Mouse (Mus musculus) regulatory T cell (primary cell): ENCODE measurements around the gene Mia.

Experiments
- in situ Hi-C: fragments of 300-600 bp; cut with MboI, MseI; formaldehyde crosslinking; loops from one replicate; pipeline ENCODE4 v1.15.1; 2025; ENCODE audit warnings: high pct_unique_total_duplicates

The Mia gene

DNA sequence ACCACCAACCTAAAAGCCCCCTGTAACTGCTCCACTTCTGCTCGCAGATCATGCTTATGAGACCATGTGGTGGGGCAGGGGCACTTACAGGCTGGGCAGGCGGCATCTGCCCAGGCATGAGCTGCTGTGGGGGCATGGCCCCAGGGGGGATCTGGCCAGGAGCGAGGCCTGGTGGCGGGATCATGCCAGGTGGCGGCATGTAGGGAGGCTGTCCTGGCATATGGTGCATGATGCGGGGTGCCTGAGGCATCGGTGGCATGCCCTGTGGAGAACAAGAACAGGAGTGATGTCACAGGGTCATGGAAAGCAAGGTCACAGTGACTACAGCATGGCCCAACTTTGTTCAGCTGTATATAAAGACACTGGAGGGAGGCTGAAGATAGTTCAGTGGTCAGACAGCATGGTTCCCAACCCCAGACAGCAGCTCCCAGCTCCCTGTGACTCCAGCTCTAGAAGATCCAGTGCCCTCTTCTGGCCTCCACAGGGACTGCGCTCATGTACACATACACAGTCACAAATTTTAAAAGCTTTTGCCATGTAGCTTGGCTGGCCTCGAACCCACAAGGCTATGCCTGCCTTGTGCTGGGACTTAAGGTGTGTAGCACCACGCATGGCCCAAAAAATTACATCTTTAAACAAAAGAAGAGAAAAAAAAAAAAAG lies 8.4 kb upstream of the Mia start:
- in situ Hi-C loops, result loop anchor here (25.0 kb wide), 2 partner anchors 1502 to 1927 kb away; partner anchors contain the start of genes B9d2, Cic, Erf and Tgfb1

DNA sequence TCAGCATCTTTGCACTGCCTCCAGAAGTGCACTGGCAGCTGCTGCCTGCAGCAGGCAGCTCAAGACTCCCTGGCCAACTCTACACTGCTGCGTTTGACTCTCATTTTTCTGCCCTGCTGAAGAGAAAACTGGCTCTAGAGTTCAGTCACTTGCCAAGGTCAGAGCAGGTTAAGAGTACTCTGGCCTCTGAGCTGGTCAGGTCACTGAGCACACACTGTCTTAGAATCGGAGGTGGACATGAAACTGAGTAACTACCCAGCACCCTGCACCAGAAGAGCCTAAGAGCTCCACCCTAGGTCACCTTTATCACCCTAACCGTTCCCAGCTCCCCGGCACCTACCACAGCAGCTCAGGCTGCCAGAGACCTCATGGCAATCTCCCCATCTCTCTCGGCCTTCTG lies 5.0 kb upstream of the Mia start:
- in situ Hi-C loops, result loop anchor here (25.0 kb wide), 2 partner anchors 1499 to 1924 kb away; partner anchors contain the start of genes B9d2, Cic, Erf and Tgfb1

DNA sequence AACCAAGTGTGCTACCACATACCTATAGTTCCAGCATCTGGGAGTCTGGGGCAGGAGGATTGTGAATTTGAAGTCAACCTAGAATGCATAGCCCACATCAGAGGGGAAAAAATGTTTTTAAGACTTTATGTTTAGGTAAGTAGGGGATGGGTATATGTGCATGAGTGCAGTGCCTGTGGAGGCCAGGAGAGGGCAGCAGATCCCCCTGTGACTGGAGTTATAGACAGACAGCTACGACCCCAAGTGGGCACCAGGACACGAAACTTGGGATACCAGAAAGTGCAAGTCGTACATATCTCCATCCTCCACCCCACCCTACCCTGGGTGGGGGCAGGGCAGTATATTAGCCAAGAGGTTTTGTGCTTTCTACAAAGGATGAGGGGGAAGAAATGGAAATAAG lies 4.0 kb upstream of the Mia start:
- in situ Hi-C loops, result loop anchor here (25.0 kb wide), 2 partner anchors 1498 to 1923 kb away; partner anchors contain the start of genes B9d2, Cic, Erf and Tgfb1

DNA sequence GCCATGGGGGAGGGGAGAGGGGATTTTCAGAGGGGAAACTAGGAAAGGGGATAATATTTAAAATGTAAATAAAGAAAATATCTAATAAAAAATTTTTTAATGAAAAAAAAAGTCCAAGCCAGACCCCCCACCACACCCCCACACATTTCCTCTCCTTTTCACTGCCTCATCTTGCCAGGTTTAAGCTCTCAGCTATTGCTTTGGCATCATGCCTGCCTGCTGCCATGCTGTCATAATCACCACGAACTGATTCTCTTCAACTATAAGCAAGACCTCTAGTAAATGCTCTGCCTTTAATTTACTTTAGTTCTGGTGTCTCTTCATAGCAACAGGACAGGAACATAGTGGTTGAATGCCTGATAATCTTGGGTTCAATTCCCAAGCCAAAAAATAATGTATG lies 1.5 kb upstream of the Mia start:
- in situ Hi-C loops, result loop anchor here (25.0 kb wide), 2 partner anchors 1495 to 1920 kb away; partner anchors contain the start of genes B9d2, Cic, Erf and Tgfb1

DNA sequence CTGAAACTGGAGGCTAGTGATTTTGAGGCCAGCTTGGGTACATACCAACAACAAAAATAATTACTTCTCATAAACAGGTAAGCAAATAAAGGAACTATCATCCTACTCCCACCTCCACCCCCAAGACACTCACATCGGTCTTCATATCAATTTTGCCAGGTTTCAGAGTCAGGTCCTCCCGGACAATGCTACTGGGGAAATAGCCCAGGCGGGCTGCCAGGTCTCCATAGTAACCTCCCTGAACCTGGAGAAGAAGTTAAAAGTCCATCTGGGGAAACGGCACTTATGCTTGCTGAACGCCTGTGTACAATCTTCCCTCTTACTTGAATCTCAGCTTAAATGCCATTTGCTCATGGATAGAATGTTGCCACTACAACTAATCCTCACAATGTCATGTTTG lies 921 bp downstream of the Mia start:
- in situ Hi-C loops, result loop anchor here (25.0 kb wide), 2 partner anchors 1493 to 1918 kb away; partner anchors contain the start of genes B9d2, Cic, Erf and Tgfb1

DNA sequence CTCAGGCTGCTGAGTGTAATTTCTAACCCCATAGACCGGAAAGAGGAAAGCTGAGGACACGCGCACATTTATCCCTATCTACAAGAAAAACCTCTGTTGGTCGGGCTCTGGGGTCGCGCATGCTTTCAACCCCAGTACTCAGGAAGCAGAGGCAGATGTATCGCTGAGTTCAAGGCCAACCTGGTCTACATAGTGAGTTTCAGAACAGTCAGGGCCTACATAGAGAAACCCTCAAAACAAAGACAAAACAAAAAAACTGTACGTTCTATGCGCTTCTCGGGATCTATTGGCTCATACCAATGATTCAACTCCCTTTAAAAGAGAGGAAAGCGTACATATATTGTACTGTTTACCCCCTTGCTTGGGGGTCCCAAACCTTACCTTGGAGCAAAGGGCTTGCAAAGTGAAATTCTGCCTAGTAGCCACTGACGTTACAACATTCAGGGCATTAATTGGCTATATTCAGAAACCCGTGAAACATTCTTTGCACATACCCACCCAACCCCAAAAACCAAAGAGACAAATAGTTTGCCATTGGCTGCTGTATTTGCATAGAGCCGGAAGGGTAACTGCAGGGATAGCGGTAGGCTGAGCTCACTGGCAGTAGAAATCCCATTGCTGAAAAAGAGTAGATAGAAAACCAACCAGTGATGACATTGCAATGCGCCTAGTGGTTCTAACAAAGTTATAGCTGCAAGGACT lies 1.6 kb downstream of the Mia start:
- in situ Hi-C loops, result loop anchor here (25.0 kb wide), 2 partner anchors 1492 to 1917 kb away; partner anchors contain the start of genes B9d2, Cic, Erf and Tgfb1

DNA sequence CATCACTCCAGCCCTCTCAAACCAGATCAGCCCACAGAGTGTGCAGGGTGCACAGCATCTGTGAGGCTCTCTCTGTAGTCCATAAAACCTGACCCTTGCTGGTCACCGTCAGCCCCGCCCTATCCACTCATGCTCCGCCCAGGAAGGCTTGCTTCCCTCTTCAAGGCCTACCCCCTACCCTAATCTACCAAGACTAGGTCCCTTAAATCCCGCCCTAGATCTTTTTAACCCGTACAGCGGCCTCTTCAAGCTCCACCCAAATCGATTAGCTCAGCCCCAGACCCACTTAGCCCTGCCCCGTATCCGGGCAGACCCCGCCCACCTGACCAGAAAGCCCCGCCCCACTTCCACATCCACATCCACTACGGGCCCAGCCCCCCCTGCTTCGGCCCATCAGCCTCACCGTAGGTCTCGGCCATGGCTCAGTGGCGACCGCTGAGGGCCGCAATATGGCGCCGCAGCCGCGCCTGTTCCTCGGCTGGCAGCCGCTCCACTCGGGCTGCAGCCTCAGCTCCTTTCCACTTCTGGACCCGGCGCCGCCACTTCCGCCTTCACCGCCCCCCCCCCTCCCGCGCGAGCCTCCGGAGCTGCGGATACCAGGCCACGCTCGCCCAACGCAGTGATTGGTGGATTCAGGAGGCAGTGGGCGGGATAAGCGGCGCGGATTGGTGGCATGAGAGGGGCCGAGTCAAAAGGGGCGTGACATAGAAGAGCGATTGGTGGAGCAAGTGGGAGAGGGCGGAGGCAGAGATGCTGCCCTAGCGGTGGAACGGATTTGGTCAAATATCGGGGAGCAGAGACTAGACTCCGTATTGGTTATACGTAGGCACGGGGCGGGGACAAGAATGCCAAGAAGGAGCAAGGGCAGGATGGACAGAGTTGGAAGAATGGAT lies 2.4 kb downstream of the Mia start, which contains the start of gene Rab4b:
Rab4b (minus strand) TSS at position 573 of the 893 bp plus-strand sequence.
- in situ Hi-C loops, result loop anchor here (25.0 kb wide), 2 partner anchors 1491 to 1916 kb away; partner anchors contain the start of genes B9d2, Cic, Erf and Tgfb1

DNA sequence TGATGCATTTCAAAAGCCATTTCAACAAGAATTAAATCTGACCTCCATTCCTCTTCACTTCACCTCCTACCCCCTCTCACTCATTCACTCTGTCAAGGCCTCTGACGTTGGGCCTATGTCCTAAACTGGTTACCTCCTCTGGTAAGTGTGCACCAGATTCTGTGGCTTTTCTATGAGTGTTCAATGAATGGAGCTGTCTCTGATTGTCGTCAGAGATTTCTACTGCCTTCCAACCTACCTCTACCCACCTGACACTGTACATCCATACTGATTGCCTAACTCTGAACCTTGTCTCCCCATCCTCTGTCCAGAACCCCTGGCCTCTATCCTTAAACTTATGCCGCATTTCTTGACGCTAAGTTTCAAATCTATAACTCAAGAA lies 3.0 kb downstream of the Mia start:
- in situ Hi-C loops, result loop anchor here (25.0 kb wide), 2 partner anchors 1491 to 1916 kb away; partner anchors contain the start of genes B9d2, Cic, Erf and Tgfb1

DNA sequence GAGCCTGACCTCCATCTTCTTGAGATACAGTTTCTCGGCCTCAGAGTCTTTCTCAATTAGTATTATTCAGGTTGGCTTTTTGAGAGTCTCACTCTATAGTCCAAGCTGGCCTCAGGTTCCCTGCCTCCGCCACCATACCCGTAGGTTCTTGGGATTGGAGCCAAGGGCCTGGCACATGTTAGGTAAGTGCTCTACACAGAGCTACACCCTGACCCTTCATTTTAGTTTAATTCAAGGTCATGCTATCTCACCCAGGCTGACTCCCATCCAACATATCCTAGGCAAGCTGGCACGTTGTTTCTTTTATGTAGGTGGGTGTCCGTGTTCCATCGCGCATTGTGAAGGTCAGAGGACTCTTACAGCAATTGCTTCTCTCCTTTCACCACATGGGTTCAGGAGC lies 6.1 kb downstream of the Mia start:
- in situ Hi-C loops, result loop anchor here (25.0 kb wide), 2 partner anchors 1488 to 1913 kb away; partner anchors contain the start of genes B9d2, Cic, Erf and Tgfb1

DNA sequence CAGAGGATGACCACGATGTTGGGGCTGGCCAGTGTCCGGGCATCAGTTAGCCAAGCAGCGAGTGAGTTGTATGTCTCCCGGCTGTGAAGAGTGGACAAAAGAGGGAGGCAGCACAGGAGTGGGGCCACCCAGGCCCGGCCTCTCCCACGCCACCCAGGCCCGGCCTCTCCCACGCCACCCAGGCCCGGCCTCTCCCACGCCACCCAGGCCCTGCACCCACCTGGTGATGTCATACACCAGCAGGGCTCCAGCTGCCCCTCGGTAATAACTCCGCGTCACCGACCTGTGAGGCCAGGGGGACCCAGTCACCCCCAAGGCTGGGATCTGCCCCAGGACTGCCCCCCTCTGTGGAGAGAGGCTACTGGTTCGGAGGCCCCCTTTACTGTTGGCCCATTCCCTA lies 6.5 kb downstream of the Mia start:
- in situ Hi-C loops, result no loop called here

DNA sequence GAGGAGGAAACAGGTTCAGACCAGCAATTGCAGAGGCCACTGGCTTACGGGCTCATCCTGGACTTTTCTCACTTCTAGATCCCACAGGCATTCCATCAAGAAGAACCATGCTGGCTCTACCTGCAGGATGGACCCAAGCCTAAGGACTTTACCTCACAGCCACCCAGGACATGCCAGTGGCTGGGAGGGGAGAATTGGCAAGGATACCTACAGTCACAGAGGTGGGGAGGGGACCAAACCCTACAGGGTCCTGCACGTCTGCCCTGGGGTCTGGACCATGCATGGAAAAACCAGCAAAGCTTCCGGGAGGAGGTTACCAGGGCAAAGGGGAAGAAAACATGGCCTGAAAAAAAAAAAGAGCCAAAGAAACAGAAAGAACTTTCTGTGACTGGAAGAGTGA lies 10.0 kb downstream of the Mia start:
- in situ Hi-C loops, result no loop called here

DNA sequence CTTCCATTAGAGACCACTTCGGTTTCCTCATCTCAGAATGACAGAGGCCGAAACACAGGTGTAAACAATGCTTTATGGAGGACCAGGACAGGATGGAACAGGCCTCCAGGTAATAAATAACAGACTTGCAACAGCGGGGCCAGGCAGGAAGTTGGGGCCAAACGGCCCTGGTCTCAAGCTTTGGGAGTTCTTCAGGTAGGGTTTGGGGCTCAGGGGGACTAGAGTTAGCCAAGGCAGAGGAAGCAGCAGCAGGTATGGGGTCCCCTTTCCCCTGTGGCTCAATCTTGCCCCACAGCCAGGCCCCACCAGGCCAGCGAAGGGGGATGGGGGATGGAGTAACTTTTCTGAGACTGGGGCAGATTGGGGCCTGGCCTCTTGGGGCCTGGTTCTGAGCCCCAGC lies 12.6 kb downstream of the Mia start:
- in situ Hi-C loops, result no loop called here

DNA sequence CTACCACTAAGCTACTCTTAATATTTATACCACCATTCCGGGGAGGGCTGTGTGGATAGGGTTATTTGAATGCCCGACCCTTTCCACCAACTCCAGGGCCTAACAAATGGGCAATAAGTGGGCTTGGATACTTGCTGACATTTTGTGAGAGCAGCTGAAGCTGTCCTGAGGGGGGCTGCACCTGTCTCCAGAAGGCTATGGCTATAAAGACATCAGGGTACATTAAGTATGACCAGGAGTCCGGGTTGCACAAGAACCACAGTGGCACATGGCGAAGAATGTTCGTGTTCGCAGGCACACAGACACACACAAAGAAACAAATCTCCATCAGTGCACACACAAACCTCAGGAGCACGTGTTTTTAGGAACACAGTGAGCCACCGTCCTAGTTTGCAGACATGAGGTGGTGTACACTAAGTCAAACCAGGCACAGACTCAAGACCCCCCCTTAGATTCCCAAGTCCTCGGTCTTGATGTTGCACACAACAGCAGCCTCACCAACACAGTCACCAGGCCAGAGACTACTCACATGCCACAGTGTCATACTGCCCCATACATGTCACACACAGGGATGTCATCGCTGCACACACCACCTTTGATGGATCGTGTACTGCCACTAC lies 13.4 kb downstream of the Mia start:
- in situ Hi-C loops, result no loop called here

DNA sequence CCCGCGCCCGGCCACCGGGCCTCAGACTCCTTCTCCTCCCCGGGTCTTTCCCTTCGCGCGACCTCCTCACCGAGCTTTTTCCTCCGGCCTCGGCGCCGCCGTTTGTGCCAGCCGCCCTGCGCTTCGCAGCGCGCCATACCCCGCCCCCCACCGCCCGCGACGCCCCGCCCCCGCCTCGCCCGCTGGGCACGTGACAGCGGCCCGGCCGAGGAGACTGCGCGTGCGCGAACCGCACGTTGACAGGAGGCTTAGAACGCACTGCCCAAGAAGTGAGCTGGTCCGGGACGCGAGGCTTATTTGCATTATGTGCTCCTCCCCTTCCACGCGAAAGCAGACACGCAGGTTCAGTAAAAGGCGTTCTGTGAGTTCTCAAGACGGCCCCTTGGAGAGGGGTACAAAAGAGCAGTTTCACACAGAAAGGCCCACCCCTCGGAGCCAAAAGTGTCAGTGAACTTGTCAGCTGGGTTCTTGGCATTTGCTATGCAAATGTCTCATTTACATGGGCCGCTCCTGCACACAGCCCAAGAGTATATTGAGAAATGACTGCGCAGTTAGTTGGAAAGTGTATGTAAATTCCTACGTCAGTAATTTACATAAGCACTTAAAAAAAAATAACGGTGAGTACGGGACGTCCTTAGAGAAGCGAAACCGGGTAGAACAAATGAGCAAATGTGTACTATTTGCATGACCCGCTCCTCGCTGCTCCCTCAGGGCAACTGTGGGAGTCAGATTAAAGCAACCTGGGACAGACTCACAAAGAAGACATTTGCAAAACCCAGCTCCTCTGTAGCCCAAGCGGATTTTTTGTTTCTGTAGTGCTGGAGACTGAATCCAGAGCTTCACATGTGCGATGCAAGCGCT lies 14.1 kb downstream of the Mia start, which contains the start of gene Egln2:
Egln2 (minus strand) TSS at position 189 of the 861 bp plus-strand sequence.
- in situ Hi-C loops, result no loop called here

DNA sequence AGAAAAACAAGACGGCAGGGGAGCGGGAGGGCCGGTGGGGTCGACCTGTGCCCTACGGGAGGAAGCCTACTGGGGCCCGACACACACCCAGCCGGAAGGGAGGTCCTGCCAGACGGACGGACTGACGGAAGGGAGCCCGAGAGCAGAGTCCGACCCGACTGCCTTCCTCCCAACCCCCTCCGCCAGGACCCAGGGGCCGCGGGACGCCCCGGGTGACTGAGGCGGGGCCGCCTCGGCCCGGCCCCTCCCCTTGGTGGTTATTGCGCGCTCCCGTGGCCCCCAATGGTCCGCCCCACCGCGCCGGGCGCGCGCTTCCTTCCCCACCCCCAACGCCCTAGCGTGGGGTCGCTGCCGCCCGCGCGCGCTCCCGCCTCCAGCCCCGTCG lies 14.7 kb downstream of the Mia start:
- in situ Hi-C loops, result no loop called here

DNA sequence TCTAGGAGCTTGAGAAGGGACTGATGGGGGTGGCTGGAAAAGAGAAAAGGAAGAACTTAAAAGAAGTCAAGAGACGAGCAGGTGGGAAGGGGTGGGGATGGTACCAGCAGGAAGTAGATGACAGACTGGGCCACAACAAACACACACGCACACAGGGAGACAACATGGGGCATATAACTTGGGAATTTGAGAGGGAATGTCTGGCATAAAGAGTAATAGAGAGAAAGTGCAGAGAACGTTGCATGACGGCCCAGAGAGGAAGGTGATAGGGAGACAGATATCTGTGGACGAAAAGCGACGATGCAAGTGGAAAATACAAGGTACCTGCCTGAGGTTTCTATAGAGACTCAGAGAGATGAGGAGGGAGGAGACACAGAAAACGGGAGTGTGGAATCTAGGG lies 15.3 kb downstream of the Mia start:
- in situ Hi-C loops, result no loop called here

DNA sequence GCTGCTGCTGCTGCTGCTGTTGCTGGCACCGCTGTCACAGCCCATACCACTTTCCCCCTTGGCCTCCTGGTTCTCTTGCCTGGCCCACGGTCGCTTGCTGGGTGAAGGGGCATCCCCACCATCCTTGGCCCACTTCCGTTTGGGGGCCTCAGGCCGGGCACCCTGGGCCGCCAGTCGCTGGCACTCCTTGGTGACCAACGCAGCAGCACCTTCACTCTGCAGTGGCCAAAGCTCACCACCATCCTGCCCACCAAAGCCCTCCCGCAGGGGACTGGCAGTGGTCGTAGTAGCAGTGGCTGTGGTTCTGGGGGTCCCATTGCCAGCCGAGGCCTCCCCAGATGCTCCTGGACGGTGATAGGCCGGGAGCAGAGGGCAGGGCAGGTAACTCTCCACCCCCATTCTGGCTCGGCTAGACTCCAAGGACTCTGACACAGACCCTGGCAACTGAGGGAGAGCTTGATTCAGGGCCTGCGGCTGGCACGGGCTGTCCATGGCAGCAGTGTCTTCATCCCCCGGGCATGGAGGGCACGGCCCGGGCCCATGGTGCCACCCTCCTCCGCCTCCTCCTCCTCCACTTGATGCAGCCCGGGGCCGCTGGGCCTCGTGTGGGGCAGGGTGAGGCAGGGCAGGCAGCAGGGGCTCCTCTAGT lies 15.8 kb downstream of the Mia start:
- in situ Hi-C loops, result no loop called here

DNA sequence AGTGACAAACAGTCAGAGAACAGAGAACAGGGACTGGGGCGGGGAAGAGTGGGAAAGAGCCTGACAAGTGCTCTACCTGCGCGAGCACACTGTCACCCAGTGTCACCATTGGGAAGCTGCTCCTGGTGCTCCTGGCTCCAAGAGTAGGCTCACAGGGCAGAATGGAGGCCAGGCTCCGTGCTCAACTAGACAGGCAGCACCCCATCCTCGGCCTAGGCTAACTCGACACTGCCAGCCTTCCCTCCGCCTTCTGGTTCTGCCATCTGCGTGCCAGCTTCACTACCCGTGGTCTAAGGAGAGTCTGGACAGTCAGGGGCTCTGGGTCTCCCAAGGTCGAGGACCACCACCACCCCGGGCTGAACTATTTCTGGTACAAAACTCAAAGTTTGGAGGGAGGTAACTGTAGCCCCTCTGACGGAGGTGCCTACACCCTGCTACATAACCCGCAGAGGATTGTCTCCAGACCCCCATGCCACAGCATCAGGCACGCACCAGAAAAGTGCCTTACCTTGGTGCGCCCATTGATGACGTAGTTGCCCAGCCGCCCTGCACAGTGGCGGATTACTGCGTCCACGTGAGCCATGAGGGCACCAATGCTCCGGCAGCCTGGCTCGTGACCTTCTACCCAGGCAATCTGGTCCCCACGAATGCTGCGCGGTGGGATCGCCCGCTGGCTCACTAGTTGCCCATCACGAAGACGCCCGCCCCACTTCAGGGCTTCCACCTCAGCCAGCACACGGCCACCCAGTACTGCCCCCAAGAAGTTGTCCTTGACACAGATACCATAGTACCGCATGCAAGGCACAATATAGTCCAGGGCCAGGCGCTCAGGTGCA lies 16.6 kb downstream of the Mia start:
- in situ Hi-C loops, result no loop called here

DNA sequence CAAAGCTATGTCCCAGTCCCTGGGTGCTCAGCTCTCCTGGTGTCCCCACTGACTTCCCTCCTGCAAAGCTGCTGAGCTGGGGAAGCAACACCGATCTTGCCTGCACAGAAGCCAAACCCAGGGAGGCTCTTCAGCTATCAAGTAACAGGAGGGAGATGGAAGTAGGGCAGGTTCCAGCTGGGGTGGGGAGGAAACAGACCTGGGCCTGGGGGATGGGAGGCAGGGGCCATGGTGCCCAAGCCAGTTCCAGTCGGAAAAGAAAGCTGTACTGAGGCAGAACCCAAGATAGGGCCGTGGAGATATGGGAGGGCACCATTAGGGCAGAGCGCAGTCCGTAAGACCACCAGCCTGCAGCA lies 17.5 kb downstream of the Mia start:
- in situ Hi-C loops, result no loop called here
